Mouse (Mus musculus) right cerebral cortex, postnatal 14 days (tissue): ENCODE measurements around the gene Atp8a1.

Experiments
- DNase-seq: peaks from one replicate; pipeline ENCODE4 v3.0.0; 2022

Gene Atp8a1

GRCm38 (mm10) chr5:67847253-67848165 is at the start of gene Atp8a1:
Gene Atp8a1 (minus strand): TSS chr5:67847434.
- peak; percentile 99 for DNase-seq

- no peak for DNase-seq
Measured at GRCm38 (mm10) chr5:67884422-67885210, 37.4 kb upstream of the Atp8a1 start.

- no peak for DNase-seq
Measured at GRCm38 (mm10) chr5:67883564-67884171, 36.4 kb upstream of the Atp8a1 start.

DNA sequence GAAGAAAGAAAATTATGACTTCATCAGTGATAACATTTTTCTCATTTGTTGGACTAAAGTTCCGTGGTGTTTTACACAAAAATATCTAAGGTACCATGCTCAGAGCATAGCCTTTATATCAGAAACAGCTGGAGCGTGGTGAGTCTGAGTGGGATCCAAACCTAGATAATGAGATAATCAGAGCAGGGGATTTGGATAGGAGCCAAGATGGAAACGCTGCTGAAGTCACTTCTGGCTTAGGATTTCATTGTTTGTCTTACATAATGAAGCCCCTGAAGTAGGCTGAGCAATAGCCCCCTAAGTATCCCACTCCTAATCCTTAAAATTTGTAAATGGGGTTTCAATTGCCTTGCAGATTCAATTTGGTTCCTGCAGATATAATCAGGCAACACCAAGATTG is 24.2 kb upstream of the Atp8a1 start:
- DNase-seq: no peak

DNA sequence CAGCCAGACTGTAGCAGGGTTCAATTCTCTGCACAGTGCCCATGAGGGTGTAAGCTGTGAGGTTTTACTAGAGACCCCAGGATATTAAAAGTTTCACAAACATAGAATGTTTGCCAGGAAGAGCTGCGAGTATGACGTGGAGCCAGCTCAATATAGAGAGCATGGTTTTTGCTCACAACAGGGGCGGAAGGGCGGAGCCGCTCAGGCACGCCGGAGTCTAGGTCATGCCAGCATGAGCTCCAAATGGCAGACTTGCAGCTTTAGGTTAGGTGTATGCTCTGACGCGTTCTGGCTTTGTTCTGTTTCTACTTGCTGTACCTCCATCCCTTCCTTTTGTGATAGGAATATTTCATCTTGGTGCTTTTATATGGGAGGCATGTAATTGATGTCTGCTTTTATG is 19.0 kb upstream of the Atp8a1 start:
- DNase-seq: no peak

GRCm38 (mm10) chr5:67865670-67866069 is 18.4 kb upstream of the Atp8a1 start:
- no peak for DNase-seq

DNA sequence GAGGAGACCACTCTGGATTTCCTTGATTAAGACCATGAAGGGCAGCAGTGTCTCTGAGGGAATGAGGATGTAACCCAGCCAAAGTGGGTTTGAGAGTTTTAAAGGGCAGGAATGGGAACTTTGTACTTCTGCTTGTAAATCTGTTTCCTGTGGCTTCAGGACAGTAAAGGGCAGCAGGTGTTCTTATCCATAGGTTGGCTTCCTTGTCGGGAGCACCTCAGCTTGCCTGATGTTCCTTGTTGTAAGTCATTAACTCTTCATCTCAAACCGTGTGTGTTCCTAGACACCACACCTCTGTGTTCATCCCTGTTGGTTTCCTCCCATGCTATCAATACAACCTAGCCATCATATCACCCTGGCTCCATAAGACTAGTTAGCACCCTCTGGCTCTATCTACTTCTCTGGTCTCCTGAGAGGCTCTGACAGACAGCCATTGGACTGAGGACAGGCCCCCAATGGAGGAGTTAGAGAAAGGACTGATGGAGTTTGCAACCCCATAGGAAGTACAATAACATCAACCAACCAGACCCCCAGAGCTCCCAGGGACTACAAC is 17.4 kb upstream of the Atp8a1 start:
- no peak for DNase-seq

- no peak for DNase-seq
Measured at GRCm38 (mm10) chr5:67863950-67864391, 16.7 kb upstream of the Atp8a1 start.

DNA sequence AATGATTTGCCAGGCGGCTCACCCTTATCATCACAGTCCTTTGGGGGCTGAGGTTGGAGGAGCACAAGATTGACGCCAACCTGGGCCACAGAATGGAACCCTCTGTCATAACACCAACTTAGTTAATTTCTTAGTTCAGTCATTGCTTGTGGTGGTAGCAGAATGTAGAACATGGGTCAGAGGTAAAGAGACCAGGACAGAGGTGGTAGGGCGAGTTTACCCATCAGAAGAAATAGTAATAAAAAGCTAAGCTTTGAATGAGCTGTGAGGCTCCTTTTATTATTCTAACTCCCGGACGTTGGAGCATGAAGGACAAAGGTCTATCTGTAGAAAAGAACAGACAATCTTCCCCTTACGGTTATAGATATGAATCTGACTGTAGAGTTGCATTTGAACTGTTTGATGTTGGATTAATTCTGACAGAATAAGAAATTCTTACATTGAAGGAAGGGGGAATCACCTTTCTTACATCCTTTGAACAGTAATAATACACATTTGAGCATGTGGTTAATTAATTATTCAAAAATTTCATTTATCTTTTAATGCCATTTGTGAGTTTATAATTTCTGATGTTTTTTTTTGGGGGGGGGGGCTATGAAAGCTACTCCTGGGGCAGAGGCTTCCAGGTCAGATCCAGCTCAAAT is 7.9 kb upstream of the Atp8a1 start:
- no peak for DNase-seq

DNA sequence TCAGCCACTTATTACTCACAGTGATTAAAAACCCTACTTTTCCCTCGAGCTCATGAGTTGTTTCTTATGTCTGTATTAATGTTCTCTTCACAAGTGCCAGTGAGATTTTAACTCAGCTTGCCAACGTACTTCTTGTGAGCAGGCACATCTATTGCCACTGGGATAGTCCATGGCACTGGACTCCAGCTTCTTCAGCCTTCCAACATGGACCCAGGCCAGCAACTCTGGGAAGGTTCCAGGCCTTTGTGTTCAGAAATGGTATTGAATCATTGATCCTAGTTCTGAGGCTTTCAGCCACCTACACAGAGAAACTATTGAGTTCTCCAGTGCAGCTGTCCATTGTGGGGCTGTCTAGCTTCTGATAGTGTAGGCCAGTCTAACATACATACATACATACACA is 5.6 kb upstream of the Atp8a1 start:
- DNase-seq: no peak

- no peak for DNase-seq
Measured at GRCm38 (mm10) chr5:67849411-67849810, 2.2 kb upstream of the Atp8a1 start.

- DNase-seq: no peak
Measured at GRCm38 (mm10) chr5:67848511-67849014, 1.3 kb upstream of the Atp8a1 start.

GRCm38 (mm10) chr5:67846361-67847224 is 641 bp downstream of the Atp8a1 start:
- DNase-seq: peak; percentile 23

- no peak for DNase-seq
Measured at GRCm38 (mm10) chr5:67845190-67845691, 2.0 kb downstream of the Atp8a1 start.

DNA sequence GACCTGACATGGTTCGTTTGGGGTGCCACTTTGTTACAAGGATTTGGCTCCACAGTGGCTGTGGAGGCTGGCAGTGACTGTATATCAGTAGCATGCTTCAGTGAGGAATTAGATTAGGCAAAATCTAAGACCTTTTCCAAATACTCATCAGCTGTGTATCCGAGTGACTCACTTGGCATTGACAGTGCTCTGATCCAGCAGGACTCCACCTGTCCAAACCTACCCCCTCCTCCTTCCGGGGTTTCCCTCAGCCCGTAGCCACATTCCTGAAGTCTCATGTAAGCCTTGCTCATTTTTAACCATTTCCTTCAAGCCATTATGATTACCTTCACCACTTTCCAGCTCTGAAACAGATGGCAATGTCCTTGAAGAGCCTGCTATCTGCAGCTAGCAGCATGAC is 3.2 kb downstream of the Atp8a1 start:
- DNase-seq: no peak

GRCm38 (mm10) chr5:67842306-67842705 is 4.9 kb downstream of the Atp8a1 start:
- no peak for DNase-seq

DNA sequence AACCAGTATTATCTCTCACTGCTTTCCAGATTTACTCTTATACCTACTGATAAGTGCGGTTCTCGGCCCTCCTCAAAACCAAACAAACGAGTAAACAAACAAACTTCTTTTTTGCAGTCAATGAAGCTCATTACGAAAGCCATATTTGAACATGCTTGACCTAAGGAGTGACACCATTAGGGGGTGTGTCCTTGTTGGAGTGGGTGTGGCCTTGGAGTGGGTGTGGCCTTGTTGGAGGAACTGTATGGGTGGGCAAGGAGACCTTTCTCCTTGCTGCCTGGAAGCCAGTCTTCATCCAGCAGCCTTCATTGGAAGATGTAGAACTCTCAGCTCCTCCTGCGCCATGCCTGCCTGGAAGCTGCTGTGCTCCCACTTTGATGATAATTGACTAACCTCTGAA is 13.4 kb downstream of the Atp8a1 start:
- no peak for DNase-seq

- no peak for DNase-seq
Measured at GRCm38 (mm10) chr5:67831293-67832147, 15.7 kb downstream of the Atp8a1 start.

DNA sequence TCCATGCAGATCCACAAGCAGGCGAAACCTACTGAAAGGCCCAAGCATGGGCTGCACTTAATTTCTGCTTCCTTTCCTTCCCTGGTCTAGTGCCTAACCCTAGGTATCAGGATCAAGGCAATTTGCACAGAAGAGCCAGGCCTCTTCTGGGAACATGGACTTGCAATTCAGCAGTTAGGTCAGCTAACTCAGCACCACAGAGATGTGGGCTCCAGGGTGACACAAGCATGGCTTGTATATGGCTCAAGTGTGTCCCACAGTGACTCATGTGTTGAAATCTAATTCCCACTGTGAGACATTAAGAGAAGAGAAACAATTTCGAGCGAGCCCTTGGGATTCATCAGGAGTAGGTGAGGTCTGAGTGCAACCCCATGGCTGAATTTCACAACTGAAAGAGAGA is 18.9 kb downstream of the Atp8a1 start:
- DNase-seq: no peak

- no peak for DNase-seq
Measured at GRCm38 (mm10) chr5:67826935-67827334, 20.3 kb downstream of the Atp8a1 start.
